Mouse (Mus musculus): ENCODE measurements around the gene Cfap221. TPM values are rescaled to one million over a fixed set of nuclear protein-coding genes. Genes with fewer than 3 reads are reported as not detected.

The Cfap221 gene
- polyA plus RNA-seq, 1 experiment from 2014 or later: 0.08 TPM

DNA sequence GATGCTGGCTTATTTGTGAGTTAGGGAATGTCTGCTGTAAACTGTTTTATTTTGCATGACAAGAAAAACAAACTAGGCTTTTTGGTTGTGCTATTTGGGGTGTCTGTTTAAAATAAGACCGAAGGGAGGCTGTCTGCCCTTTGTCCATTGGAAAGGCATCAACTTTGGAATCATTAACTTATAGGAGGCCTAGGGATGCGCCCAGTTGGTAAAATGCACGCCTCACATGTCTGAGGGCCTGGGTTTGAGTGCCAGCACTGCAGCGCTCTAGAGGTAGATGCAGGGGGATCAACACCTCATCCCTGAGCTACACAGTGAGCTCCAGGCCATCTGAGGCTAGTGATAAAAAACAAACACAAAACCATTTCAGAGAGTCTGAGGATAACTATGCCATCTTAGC lies 119.6 kb downstream of the Cfap221 start:
- DNase-seq (ENCODE audit: low spot score, missing footprints) (no peak), ATAC-seq (ENCODE audit: low FRiP score) (no peak)
- Histone ChIP-seq H3K36me3 (ENCODE audit: control insufficient read depth, insufficient read depth, low read length) (no peaks in the 10 kb centered on the region), H3K27ac (ENCODE audit: low read depth, low read length) (no peak overlapping the region), H3K27me3 (ENCODE audit: control insufficient read depth, insufficient read depth, low read length) (no peaks in the 10 kb centered on the region), H3K4me2 (no peak overlapping the region), H3K4me1 (ENCODE audit: control insufficient read depth, insufficient read depth, low read length) (no peaks in the 10 kb centered on the region), H3K9me3 (ENCODE audit: control insufficient read depth, low read length) (no peaks in the 10 kb centered on the region), H3K4me3 (ENCODE audit: low read depth, low read length) (no peak overlapping the region), H3K9ac (ENCODE audit: low read length) (no peak overlapping the region)
- WGBS: 94% methylated on average over 4 of the region's 4 CpGs

Other genes with a start within 250 kb of the Cfap221 start
- 12.9 and 17.7 TPM in 2 replicates for gene Ptpn4, start 159.6 kb downstream of the Cfap221 start, polyA plus RNA-seq (2014; fragmentation: Nextera tagmentation; extraction: Ambion mirVana)
- 9.2 and 10.8 TPM in 2 replicates for gene Tmem177, start 84.0 kb downstream of the Cfap221 start, polyA plus RNA-seq (2014; fragmentation: Nextera tagmentation; extraction: Ambion mirVana)
- 0.53 and 0.62 TPM in 2 replicates for gene Sctr, start 9.7 kb upstream of the Cfap221 start, polyA plus RNA-seq (2014; fragmentation: Nextera tagmentation; extraction: Ambion mirVana)
- gene Tmem37, start 76.8 kb upstream of the Cfap221 start, polyA plus RNA-seq (2014; fragmentation: Nextera tagmentation; extraction: Ambion mirVana): 6.8 and 7.3 TPM in 2 replicates
- 690 and 715 TPM in 2 replicates for gene Dbi, start 123.8 kb upstream of the Cfap221 start, polyA plus RNA-seq (2014; fragmentation: Nextera tagmentation; extraction: Ambion mirVana)
- gene 3110009E18Rik, start 124.0 kb upstream of the Cfap221 start, polyA plus RNA-seq (2014; fragmentation: Nextera tagmentation; extraction: Ambion mirVana): 26.4 and 27.1 TPM in 2 replicates